Mouse (Mus musculus) embryo, embryonic 9.5 days (tissue): ENCODE measurements around the gene Psmd8.
"Not testable (repeated sequence)": the region's sequence is repeated elsewhere in the genome, so short reads cannot be mapped to it uniquely, and the experiment has no call there.

ENCODE experiments used
- DNase-seq: peaks from one replicate; pipeline ENCODE4 v3.0.0-alpha.2; 2017; ENCODE audit errors: extremely low spot score

The Psmd8 gene

DNA sequence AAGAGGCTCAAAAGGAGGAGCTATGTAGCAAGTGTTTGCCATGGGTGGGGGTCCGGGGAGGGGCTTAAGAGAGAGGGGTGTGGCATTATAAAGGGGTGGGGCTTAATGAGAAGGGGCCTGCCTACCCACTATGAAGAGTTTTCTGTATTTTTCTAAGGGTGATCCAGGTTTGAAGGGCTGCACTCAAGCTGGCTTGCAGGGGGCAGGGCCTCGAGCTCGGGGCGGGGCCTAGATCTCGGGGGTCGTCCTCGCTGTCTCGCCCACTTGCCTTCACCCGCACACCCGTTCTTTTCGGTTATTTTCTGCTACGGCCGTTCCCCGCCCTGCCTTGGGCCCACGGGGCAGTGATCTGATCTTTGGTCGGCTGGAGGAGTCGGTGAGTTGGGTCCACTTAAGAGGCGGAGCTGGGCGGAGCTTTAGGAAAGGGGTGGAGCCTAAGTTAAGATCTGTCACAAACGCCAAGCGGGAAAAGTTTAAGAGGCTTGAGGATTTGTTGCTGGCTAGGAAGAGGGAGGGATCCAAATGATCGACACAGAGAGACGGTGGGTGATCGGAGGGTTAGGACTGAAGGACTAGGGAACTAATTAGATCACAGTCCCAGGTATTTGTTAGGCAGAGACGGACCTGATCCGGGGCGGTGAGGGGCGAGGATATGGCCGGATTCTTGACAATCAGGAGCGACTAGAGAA, 10.3 kb downstream of the Psmd8 start, which contains the start of the genes Ggn and Spred3:
TSS of gene Ggn (plus strand) at position 145 of the 689 bp plus-strand sequence.
TSS of gene Spred3 (minus strand) at position 346 of the 689 bp plus-strand sequence.
- DNase-seq: peak; percentile 85

GRCm38 (mm10) chr7:29169231-29170065, 11.1 kb downstream of the Psmd8 start:
- peak; percentile 92 for DNase-seq

GRCm38 (mm10) chr7:29168791-29169230, 11.7 kb downstream of the Psmd8 start:
- peak; percentile 72 for DNase-seq

DNA sequence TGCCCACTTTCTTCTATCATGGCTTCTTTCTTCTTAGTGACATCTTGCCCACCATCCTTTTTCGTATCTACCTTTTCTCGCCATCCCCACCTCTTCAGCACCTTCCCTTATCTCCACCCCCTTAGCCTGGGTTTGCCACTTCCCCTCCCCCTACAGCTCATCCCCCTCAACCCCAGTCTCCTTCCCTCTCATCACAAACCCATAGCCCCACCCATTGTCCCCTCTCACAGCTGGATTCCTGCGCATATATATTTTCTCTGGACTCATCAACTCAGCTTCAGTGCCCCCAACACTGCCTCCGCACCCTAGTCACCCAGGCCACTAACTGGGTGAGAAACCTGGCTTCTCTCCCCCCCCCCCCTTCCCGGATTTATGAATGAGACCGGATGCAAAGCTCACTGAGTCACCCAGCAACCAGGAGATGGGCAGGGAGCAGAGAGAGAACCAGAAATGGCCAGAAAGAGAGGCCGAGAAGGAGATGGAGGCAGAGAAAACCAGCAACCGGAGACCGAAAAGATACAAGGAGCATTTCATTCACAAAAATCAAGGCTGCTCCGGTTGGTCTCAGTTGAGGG, 12.3 kb downstream of the Psmd8 start:
- DNase-seq: peak; percentile 39

DNA sequence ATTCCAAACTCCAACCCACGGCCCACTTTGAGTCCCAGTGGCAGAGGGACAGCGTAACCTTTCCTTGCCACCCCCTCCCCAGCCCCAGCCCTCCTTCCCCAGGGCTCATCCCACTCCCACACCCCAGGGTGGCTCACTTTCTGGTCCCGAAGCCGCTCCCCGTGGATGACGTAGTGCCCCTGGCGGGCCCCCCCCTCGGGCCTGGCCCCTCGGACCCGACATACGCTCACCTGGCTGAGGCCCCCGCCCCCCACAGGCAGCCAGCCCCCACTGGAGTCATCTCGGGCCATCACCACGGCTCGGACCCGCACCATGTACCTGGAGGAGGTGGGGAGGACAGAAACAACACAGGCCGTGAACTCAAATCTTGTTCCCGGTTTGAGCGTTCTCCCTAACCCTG, 12.8 kb downstream of the Psmd8 start:
- DNase-seq: no peak

- DNase-seq: peak; percentile 48
These were observed 17.6 kb downstream of the Psmd8 start for GRCm38 (mm10) chr7:29162750-29163525.

DNA sequence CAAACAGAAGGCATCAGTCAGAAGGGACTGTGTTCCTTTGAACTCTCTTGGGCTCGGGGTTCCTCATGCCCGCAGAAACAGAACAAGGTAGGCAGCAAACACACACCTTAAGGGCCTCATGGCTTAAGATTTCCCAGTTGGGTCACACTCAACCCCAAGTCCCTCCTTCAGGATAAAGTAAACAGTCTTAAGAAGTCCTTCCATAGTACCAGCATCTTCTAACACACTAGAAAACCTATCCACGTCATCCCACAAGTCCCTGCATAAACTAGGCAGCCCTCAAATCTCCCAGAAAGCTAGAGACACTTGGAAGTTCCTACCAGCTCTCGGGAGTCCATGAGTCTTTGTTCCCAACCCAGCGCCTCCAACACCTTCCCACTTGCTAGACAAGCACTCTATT, 18.2 kb downstream of the Psmd8 start:
- DNase-seq: no peak

DNA sequence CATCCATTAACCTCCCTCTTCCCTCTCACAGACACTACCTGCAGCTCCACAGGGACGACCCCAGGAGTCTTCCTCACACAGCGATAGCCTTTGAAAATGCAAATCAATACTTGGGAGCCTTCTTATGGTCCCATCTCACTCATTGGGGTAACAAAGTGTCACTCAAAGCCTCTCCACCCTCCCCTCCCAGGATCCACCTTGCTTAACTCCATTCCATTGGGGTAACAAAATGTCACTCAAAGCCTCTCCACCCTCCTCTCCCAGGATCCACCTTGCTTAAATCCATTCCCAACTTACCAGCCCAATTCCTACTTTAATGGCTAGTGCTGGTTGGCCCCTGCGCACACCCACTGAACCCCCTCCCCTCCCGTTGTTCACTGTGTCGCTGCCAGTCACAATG, 22.2 kb downstream of the Psmd8 start:
- no peak for DNase-seq

- peak; percentile 86 for DNase-seq
These were observed 24.4 kb downstream of the Psmd8 start, which contains the start of gene Fam98c for GRCm38 (mm10) chr7:29155838-29156782. Gene Fam98c (minus strand): TSS chr7:29156234.

GRCm38 (mm10) chr7:29155196-29155837, 25.2 kb downstream of the Psmd8 start:
- DNase-seq: peak; percentile 85

DNA sequence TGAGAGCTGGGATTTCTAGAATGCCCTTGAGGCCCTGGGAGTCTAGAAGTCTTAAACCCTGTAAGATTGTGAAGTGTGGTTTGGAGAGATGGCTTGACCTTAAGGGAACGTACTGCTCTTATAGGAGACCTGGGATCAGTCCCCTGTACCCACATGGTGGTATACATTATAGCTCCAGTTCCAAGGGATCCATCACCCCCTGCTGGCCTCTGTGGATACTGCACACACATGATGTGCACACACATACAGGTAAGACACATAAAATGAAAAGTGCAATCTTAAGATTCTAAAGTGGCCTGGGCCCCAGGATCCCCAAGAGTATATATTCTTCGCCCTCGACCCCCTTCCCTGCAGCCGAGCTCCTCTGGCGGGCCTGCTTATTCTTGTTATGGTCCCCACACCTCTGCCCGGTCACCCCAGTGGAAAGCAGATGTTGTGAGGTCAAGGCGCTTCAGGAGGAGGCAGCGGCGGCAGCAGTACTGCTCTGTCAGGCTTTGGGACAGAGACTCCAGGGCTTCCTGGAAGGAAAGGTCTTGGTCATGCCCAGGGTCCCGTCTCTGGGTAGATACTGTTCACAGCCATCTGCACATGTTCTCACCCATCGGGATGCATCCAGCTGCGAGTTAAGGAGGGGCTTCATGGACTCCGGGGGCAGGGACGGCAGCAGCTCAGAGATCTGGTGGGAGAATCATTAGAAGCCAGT, 26.3 kb downstream of the Psmd8 start:
- DNase-seq: no peak

GRCm38 (mm10) chr7:29151486-29151885, 29.0 kb downstream of the Psmd8 start:
- DNase-seq: no peak

- no peak for DNase-seq
These were observed 31.7 kb downstream of the Psmd8 start for GRCm38 (mm10) chr7:29148771-29149170.

- DNase-seq: no peak
These were observed 33.7 kb downstream of the Psmd8 start for GRCm38 (mm10) chr7:29146625-29147367.

GRCm38 (mm10) chr7:29144006-29144405, 36.5 kb downstream of the Psmd8 start:
- no peak for DNase-seq

DNA sequence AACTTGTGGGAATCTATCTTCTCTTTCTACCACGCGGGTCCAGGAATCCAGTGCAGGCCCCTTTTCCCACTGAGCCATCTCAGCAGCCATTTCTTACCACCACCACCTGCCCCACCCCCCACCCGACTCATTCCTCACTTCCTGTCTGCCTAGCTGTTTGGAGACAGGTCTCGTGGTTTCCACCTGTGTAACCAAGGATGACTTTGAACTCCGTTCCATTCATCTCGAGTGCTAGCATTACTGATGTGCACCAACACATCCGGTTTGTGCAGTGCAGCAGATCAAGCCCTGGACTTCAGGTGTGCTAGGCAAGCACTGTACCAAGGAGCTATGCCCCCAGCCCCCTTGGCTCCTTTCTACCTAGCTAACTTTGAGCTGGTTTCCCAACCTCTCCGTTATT, 39.1 kb downstream of the Psmd8 start:
- DNase-seq: no peak

DNA sequence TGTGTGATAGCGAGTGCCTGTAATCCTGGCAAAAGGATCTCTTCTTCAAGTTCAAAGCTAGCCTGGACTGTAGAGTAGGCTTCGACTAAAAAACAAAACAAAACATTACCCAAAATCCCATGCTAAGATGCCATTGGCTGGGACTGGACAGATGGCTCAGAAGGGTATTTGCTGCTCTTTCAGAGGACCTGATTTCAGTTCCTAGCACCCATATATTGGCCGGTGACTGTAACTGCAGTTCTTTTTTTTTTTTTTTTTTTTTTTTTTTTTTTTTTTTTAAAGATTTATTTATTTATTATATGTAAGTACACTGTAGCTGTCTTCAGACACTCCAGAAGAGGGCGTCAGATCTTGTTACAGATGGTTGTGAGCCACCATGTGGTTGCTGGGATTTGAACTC, 41.3 kb downstream of the Psmd8 start:
- not testable (repeated sequence) for DNase-seq

DNA sequence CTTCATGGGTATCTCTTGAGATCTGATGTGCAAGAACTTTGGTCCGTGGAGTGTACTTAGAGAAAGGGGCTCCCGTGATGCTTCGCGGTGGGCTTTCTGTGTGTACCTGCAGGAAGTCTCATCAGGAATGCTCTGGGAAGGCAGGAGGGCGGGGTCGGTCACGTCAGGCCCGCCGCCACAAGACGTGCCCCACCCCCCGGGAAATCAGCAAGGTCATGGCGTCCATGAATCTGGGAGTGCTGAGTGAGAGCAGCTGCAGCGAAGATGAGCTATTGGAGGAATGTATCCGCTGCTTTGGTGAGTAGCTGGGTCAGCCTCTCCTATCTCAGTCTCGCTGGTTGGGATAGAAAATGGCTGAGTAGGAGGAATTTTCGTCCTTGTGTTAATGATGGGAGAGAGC, 43.1 kb downstream of the Psmd8 start:
- no peak for DNase-seq
